Mouse (Mus musculus): ENCODE measurements at regions not wholly inside any gene's neighbourhood (a gene's known extent, or its start where the extent isn't known, plus 50 kb on each side); places are given as distances from the start of the nearest gene placed in this dataset.

DNA sequence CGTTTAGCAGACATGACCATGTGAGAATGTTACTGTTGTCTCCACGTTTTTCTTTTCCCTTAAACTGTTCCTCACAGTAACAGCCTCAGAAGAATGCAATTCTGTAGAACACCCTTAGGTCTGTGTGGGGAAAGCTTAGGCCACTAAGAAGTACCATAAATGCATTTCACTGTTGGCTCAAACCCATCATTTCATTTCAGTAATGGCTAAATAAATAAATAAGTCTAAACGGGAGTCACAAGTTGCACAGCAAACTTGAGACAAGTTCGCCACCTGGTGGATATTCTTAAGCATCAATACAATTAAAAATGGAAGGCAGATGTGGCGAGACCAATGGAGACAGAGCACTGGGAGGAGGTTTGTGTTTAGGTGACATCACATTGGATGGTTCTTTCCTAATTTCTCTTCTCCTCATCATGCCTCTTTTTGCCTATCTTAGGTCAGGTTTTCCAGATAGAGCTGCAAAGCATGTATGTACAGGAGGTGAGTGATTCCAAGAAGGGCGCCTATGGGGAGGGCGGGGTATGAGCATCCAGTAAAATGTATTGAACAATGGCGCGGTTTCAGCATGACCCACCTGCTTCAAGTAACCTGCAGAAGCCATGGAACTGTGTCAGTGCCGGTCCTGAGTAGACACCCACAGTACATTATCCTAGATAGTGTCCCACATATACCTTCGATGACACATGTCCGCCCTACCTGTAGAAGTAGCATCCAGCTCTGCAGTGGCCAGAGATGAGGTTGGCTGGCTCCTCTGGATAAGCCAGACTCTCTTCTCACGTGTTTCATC lies 128.8 kb upstream of the Car8 start:
- TF ChIP-seq CTCF (IDR thresholded peaks at IDR 0.05; ENCODE audit: low read depth, low read length) (no peak), TAL1 (conservative IDR thresholded peaks at IDR 0.05; ENCODE audit: low read depth, low read length) (no peak), GATA2 (IDR thresholded peaks at IDR 0.05; ENCODE audit: borderline replicate concordance, low read depth, low read length) (no peak), GATA1 (IDR thresholded peaks at IDR 0.05; ENCODE audit: borderline replicate concordance, low read length) (no peak)

Data from G1E (cell line).